Mouse (Mus musculus): ENCODE data around the gene Elp6.

DNA sequence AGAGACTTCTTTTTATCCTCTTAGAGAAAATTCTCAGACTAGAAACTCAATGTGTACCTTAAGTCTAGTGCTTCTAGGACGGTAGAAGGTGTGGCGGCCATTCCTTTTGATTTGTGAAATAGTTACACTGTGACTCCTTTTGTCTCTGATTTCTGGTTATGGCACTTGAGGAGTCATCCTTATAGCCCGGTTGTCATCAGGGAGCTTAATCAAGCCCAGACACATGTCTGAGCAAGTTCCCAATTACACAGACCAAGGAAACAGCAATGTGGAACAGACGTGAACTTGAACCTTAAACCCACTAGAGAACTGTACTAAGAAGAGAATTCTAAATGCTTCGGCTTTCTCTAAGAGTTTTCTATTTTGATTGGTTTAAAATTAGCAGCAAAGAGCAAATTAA lies 45.2 kb downstream of the Elp6 start:
- TF ChIP-seq POLR2A (IDR thresholded peaks at IDR 0.05; ENCODE audit: borderline replicate concordance, insufficient read depth, low read length) (no peak), CTCF (IDR thresholded peaks at IDR 0.05; ENCODE audit: borderline replicate concordance, insufficient read depth, low read depth, low read length) (no peak)
